Mouse (Mus musculus): Measurements from ENCODE around the gene Zfp710.
A peak's percentile ranks its signal among the peaks of the same experiment; 100 is the strongest.

Gene Zfp710

GRCm38 (mm10) chr7:80057002-80057691, 32.5 kb downstream of the Zfp710 start:
- DNase-seq (ENCODE audit: low read depth, low spot score): no peak

- DNase-seq (ENCODE audit: low read depth, low spot score): no peak
Measured at GRCm38 (mm10) chr7:80057781-80058180, 33.2 kb downstream of the Zfp710 start.

GRCm38 (mm10) chr7:80058405-80059063, 33.9 kb downstream of the Zfp710 start:
- no peak for DNase-seq (ENCODE audit: low read depth, low spot score)

GRCm38 (mm10) chr7:80059064-80059838, 34.6 kb downstream of the Zfp710 start:
- no peak for DNase-seq (ENCODE audit: low read depth, low spot score)

GRCm38 (mm10) chr7:80060012-80060778, 35.6 kb downstream of the Zfp710 start:
- no peak for DNase-seq (ENCODE audit: low read depth, low spot score)

GRCm38 (mm10) chr7:80062083-80062826, 37.6 kb downstream of the Zfp710 start:
- DNase-seq (ENCODE audit: low read depth, low spot score): no peak

GRCm38 (mm10) chr7:80063244-80063643, 38.6 kb downstream of the Zfp710 start:
- no peak for DNase-seq (ENCODE audit: low read depth, low spot score)

- DNase-seq (ENCODE audit: low read depth, low spot score): no peak
Measured at GRCm38 (mm10) chr7:80063902-80064736, 39.5 kb downstream of the Zfp710 start.

GRCm38 (mm10) chr7:80065250-80065649, 40.6 kb downstream of the Zfp710 start:
- no peak for DNase-seq (ENCODE audit: low read depth, low spot score)

GRCm38 (mm10) chr7:80066675-80067455, 42.3 kb downstream of the Zfp710 start:
- no peak for DNase-seq (ENCODE audit: low read depth, low spot score)

GRCm38 (mm10) chr7:80068341-80068740, 43.7 kb downstream of the Zfp710 start:
- DNase-seq (ENCODE audit: low read depth, low spot score): no peak

- DNase-seq (ENCODE audit: low read depth, low spot score): no peak
Measured at GRCm38 (mm10) chr7:80069615-80070327, 45.2 kb downstream of the Zfp710 start.

GRCm38 (mm10) chr7:80071209-80071608, 46.6 kb downstream of the Zfp710 start:
- no peak for DNase-seq (ENCODE audit: low read depth, low spot score)

- DNase-seq (ENCODE audit: low read depth, low spot score): no peak
Measured at GRCm38 (mm10) chr7:80072297-80072696, 47.7 kb downstream of the Zfp710 start.

GRCm38 (mm10) chr7:80073506-80073905, 48.9 kb downstream of the Zfp710 start:
- DNase-seq (ENCODE audit: low read depth, low spot score): no peak

GRCm38 (mm10) chr7:80074921-80075441, 50.4 kb downstream of the Zfp710 start:
- peak; percentile 64 for DNase-seq (ENCODE audit: low read depth, low spot score)

GRCm38 (mm10) chr7:80075946-80076583, 51.5 kb downstream of the Zfp710 start:
- no peak for DNase-seq (ENCODE audit: low read depth, low spot score)

All from CD4-positive helper T cell, adult 2 months (primary cell).